Mouse (Mus musculus): ENCODE measurements around the gene Pcmtd2.

- TF ChIP-seq CHD2 (IDR thresholded peaks at IDR 0.05; ENCODE audit: low read length) (no peak), CTCF (IDR thresholded peaks at IDR 0.05 in 2 of 3, conservative IDR thresholded peaks at IDR 0.05 in 1 of 3; ENCODE audit: control insufficient read depth in 1 of 3, insufficient read depth in 1 of 3, low read depth in 2 of 3, low read length in 3 of 3, poor library complexity in 1 of 3, severe bottlenecking in 1 of 3) (no peak), ZC3H11A (IDR thresholded peaks at IDR 0.05; ENCODE audit: low read depth, low read length) (no peak), MXI1 (IDR thresholded peaks at IDR 0.05; ENCODE audit: low read depth, low read length) (no peak), E2F4 (IDR thresholded peaks at IDR 0.05; ENCODE audit: borderline replicate concordance, low read depth, low read length) (no peak), POLR2A (IDR thresholded peaks at IDR 0.05; ENCODE audit: control insufficient read depth in 1 of 2, insufficient read depth in 1 of 2, low read depth in 1 of 2, low read length in 2 of 2, poor library complexity in 1 of 2) (no peak), GATA1 (IDR thresholded peaks at IDR 0.05; ENCODE audit: low read depth, low read length) (no peak), MAX (IDR thresholded peaks at IDR 0.05; ENCODE audit: low read length) (no peak), ZNF384 (IDR thresholded peaks at IDR 0.05; ENCODE audit: low read depth, low read length) (no peak), NELFE (IDR thresholded peaks at IDR 0.05; ENCODE audit: low read depth, low read length) (no peak), EP300 (IDR thresholded peaks at IDR 0.05; ENCODE audit: low read depth in 1 of 2, low read length in 2 of 2) (no peak), ETS1 (IDR thresholded peaks at IDR 0.05; ENCODE audit: low read depth, low read length) (no peak), KAT2A (conservative IDR thresholded peaks at IDR 0.05; ENCODE audit: low read depth, low read length) (no peak)
Observed at GRCm38 (mm10) chr2:181883022-181883749, 45.5 kb downstream of the Pcmtd2 start.
